Mouse (Mus musculus) adrenal gland, adult 8-10 months (tissue): ENCODE data around the gene Tssc4. TPM values are rescaled to one million over a fixed set of nuclear protein-coding genes. Genes with fewer than 3 reads are reported as not detected.

Experiments
- DNase-seq: peaks from one replicate; pipeline ENCODE4 v3.0.0; 2022
- total RNA-seq, 4 experiments: library from RNA; stranded (reverse); gene quantifications; 2 replicates each; pipeline ENCODE4 v1.2.4; 2022

Tssc4 gene
- total RNA-seq, 4 experiments from 2014 or later: 26.5 to 36.9 (median 33.5) TPM

- peak; percentile 53 for DNase-seq
Observed at GRCm38 (mm10) chr7:143069751-143070400, 827 bp downstream of the Tssc4 start.

GRCm38 (mm10) chr7:143070506-143071070 is 1.5 kb downstream of the Tssc4 start:
- DNase-seq: no peak

GRCm38 (mm10) chr7:143072605-143073004 is 3.6 kb downstream of the Tssc4 start:
- DNase-seq: no peak

- no peak for DNase-seq
Observed at GRCm38 (mm10) chr7:143073086-143073485, 4.0 kb downstream of the Tssc4 start.

- DNase-seq: no peak
Observed at GRCm38 (mm10) chr7:143075394-143075793, 6.3 kb downstream of the Tssc4 start.

GRCm38 (mm10) chr7:143077351-143077750 is 8.3 kb downstream of the Tssc4 start:
- DNase-seq: no peak

- no peak for DNase-seq
Observed at GRCm38 (mm10) chr7:143082024-143082423, 13.0 kb downstream of the Tssc4 start.

GRCm38 (mm10) chr7:143083708-143084107 is 14.7 kb downstream of the Tssc4 start:
- DNase-seq: no peak

- peak; percentile 55 for DNase-seq
Observed at GRCm38 (mm10) chr7:143086366-143086765, 17.3 kb downstream of the Tssc4 start.

- DNase-seq: no peak
Observed at GRCm38 (mm10) chr7:143087070-143087579, 18.1 kb downstream of the Tssc4 start.

- DNase-seq: no peak
Observed at GRCm38 (mm10) chr7:143093847-143094246, 24.8 kb downstream of the Tssc4 start.

- DNase-seq: no peak
Observed at GRCm38 (mm10) chr7:143094592-143095553, 25.8 kb downstream of the Tssc4 start, which contains the start of gene Trpm5. Trpm5 (minus strand) TSS chr7:143094642.

GRCm38 (mm10) chr7:143095554-143095907 is 26.5 kb downstream of the Tssc4 start:
- DNase-seq: no peak

GRCm38 (mm10) chr7:143100759-143101158 is 31.7 kb downstream of the Tssc4 start:
- DNase-seq: no peak

GRCm38 (mm10) chr7:143105258-143105897 is 36.3 kb downstream of the Tssc4 start:
- DNase-seq: no peak

- DNase-seq: no peak
Observed at GRCm38 (mm10) chr7:143106062-143106461, 37.0 kb downstream of the Tssc4 start, which contains the start of gene Kcnq1. Kcnq1 (plus strand) TSS chr7:143106362.

- DNase-seq: no peak
Observed at GRCm38 (mm10) chr7:143106672-143107465, 37.8 kb downstream of the Tssc4 start.

- DNase-seq: no peak
Observed at GRCm38 (mm10) chr7:143108200-143108599, 39.2 kb downstream of the Tssc4 start.

- no peak for DNase-seq
Observed at GRCm38 (mm10) chr7:143108996-143109660, 40.1 kb downstream of the Tssc4 start.

GRCm38 (mm10) chr7:143109696-143110095 is 40.6 kb downstream of the Tssc4 start:
- no peak for DNase-seq

GRCm38 (mm10) chr7:143110803-143111202 is 41.8 kb downstream of the Tssc4 start:
- no peak for DNase-seq
